Mouse (Mus musculus): ENCODE data around the gene Dld. TPM values are rescaled to one million over a fixed set of nuclear protein-coding genes. Genes with fewer than 3 reads are reported as not detected.

The Dld gene
- polyA plus RNA-seq, 1 experiment from 2014 or later = 112 TPM

DNA sequence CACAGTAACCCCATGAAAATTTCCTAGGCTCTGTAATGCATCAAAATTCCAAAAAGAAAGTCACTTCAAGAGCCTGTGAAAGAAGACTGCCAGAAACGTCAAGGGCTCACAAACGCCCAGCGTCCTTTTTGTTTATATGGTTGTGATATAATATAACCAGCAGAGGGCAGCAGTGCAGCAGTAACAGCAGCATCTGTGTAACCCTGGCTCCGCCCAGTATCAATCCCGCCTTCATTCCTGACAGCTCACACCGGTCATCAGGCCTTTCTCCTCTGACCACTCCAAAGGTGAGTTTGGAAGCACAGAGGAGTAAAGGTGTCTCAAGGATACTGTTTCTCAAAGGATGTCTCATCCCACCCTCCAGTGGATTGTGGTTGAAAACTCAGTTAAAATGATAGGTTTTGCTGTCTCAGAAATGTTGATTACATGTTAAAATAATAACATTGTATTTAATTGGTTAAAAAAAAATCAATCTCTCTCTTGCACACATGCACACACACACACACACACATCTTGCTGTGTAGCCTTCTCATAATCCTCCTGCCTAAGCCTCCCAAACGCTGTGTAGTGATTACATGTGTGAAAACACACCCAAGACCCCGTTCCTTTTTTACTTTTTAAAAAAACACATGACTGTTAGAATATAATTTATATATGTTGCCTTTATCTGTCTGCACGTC lies 23.5 kb upstream of the Dld start:
- TF ChIP-seq EP300 (optimal IDR thresholded peaks at IDR 0.05) = no peak
- peak; percentile 90 for TF ChIP-seq CTCF (IDR thresholded peaks at IDR 0.05; ENCODE audit: low read depth)
- 36% methylated on average over 9 of the region's 9 CpGs for WGBS
- Histone ChIP-seq H3K4me2 (replicated peaks; ENCODE audit: low read depth) (no peak overlapping the region; the same call in 1 of the 2 replicates), H3K9ac (ENCODE audit: low read length) (no peak overlapping the region), H3K4me3 (ENCODE audit: low read depth, low read length) (no peak overlapping the region), H3K36me3 (ENCODE audit: control insufficient read depth, insufficient read depth, low read length) (no peaks in the 10 kb centered on the region), H3K27me3 (ENCODE audit: control insufficient read depth, insufficient read depth, low read length) (no peaks in the 10 kb centered on the region), H3K4me1 (replicated peaks; ENCODE audit: control insufficient read depth, insufficient read depth) (no peaks in the 10 kb centered on the region; the same call in 1 of the 2 replicates), H3K9me3 (ENCODE audit: control insufficient read depth, low read length) (no peaks in the 10 kb centered on the region), H3K27ac (replicated peaks) (no peak overlapping the region)
- ATAC-seq (ENCODE audit: low FRiP score, low TSS enrichment) = peak; percentile 77
- peak; percentile 76 for DNase-seq (ENCODE audit: low spot score)

DNA sequence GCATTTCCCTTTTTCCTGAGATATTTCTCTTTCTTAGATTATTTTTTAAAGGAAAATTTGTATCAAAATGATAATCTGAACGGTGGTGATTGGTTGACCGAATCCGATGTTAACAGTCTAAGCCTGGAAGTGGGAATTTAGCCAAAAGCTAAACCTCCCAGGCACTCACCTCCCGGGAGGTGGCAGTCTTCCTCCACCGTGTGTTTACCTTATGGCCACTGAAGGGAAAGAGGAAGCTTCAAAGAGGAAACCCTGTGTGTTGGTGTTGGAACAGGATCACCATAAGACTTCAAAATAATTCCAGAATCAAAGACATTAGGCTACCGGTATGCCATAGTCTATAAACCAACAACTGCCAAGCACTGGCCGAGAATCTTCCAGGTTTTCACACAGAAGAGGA lies 18.4 kb upstream of the Dld start:
- ATAC-seq (ENCODE audit: low FRiP score, low TSS enrichment) = no peak
- H3K27ac ChIP-seq (replicated peaks) = no peak overlapping the region
- 73% methylated on average over 7 of the region's 7 CpGs for WGBS
- no peak overlapping the region for H3K4me2 ChIP-seq (replicated peaks; ENCODE audit: low read depth)
- H3K36me3 ChIP-seq (ENCODE audit: control insufficient read depth, insufficient read depth, low read length) = no peaks in the 10 kb centered on the region
- H3K9me3 ChIP-seq (ENCODE audit: control insufficient read depth, low read length) = no peaks in the 10 kb centered on the region
- TF ChIP-seq CTCF (IDR thresholded peaks at IDR 0.05; ENCODE audit: low read depth) (peak; percentile 36; the same call in 1 of the 2 replicates), EP300 (optimal IDR thresholded peaks at IDR 0.05) (no peak)
- DNase-seq (ENCODE audit: low spot score) = no peak
- no peak overlapping the region for H3K9ac ChIP-seq (ENCODE audit: low read length)
- H3K4me3 ChIP-seq (ENCODE audit: low read depth, low read length) = no peak overlapping the region
- no peaks in the 10 kb centered on the region for H3K4me1 ChIP-seq (replicated peaks; ENCODE audit: control insufficient read depth, insufficient read depth)
- H3K27me3 ChIP-seq (ENCODE audit: control insufficient read depth, insufficient read depth, low read length) = no peaks in the 10 kb centered on the region

- TF ChIP-seq CTCF (IDR thresholded peaks at IDR 0.05; ENCODE audit: low read depth) = no peak
- no peak for TF ChIP-seq EP300 (optimal IDR thresholded peaks at IDR 0.05)
- Histone ChIP-seq H3K9me3 (ENCODE audit: control insufficient read depth, low read length) (no peaks in the 10 kb centered on the region), H3K27me3 (ENCODE audit: control insufficient read depth, insufficient read depth, low read length) (no peaks in the 10 kb centered on the region), H3K9ac (ENCODE audit: low read length) (no peak overlapping the region), H3K27ac (replicated peaks) (no peak overlapping the region), H3K4me3 (ENCODE audit: low read depth, low read length) (no peak overlapping the region), H3K4me2 (replicated peaks; ENCODE audit: low read depth) (no peak overlapping the region), H3K36me3 (ENCODE audit: control insufficient read depth, insufficient read depth, low read length) (no peaks in the 10 kb centered on the region), H3K4me1 (replicated peaks; ENCODE audit: control insufficient read depth, insufficient read depth) (no peaks in the 10 kb centered on the region)
- no peak for ATAC-seq (ENCODE audit: low FRiP score, low TSS enrichment)
- 86% methylated on average over 1 of the region's 1 CpGs for WGBS
- DNase-seq (ENCODE audit: low spot score) = no peak
Observed at GRCm38 (mm10) chr12:31369118-31369517, 17.9 kb upstream of the Dld start.

DNA sequence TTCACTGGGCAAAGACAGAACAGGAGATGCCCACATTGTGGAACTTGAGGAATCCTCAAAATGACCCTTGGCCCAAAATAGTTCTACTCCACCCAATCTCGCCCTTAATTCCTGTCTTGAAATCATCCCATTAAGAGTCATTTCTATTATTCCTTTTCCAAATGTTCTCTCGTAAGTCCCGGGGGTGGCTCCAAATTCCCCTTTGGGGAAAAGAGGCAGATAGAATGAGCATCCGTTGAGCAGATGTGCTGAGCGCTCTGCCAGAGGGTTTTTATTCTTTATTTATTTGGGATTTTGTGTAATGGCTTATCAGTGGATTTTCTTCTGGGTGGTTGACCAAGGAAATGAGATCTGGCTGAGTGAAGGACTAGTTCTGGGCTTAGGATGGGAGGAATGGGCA lies 16.5 kb upstream of the Dld start:
- H3K9ac ChIP-seq (ENCODE audit: low read length) = no peak overlapping the region
- no peak for ATAC-seq (ENCODE audit: low FRiP score, low TSS enrichment)
- H3K9me3 ChIP-seq (ENCODE audit: control insufficient read depth, low read length) = no peaks in the 10 kb centered on the region
- no peaks in the 10 kb centered on the region for H3K4me1 ChIP-seq (replicated peaks; ENCODE audit: control insufficient read depth, insufficient read depth)
- no peak for TF ChIP-seq CTCF (IDR thresholded peaks at IDR 0.05; ENCODE audit: low read depth)
- no peak for TF ChIP-seq EP300 (optimal IDR thresholded peaks at IDR 0.05)
- no peaks in the 10 kb centered on the region for H3K36me3 ChIP-seq (ENCODE audit: control insufficient read depth, insufficient read depth, low read length)
- DNase-seq (ENCODE audit: low spot score) = no peak
- H3K4me2 ChIP-seq (replicated peaks; ENCODE audit: low read depth) = no peak overlapping the region
- WGBS = 70% methylated on average over 5 of the region's 5 CpGs
- H3K27ac ChIP-seq (replicated peaks) = no peak overlapping the region
- H3K27me3 ChIP-seq (ENCODE audit: control insufficient read depth, insufficient read depth, low read length) = no peaks in the 10 kb centered on the region
- no peak overlapping the region for H3K4me3 ChIP-seq (ENCODE audit: low read depth, low read length)

- H3K36me3 ChIP-seq (ENCODE audit: control insufficient read depth, insufficient read depth, low read length) = no peaks in the 10 kb centered on the region
- no peaks in the 10 kb centered on the region for H3K9me3 ChIP-seq (ENCODE audit: control insufficient read depth, low read length)
- H3K27ac ChIP-seq (replicated peaks) = no peak overlapping the region
- DNase-seq (ENCODE audit: low spot score) = no peak
- ATAC-seq (ENCODE audit: low FRiP score, low TSS enrichment) = no peak
- H3K4me1 ChIP-seq (replicated peaks; ENCODE audit: control insufficient read depth, insufficient read depth) = no peaks in the 10 kb centered on the region
- H3K27me3 ChIP-seq (ENCODE audit: control insufficient read depth, insufficient read depth, low read length) = no peaks in the 10 kb centered on the region
- no peak overlapping the region for H3K4me2 ChIP-seq (replicated peaks; ENCODE audit: low read depth)
- TF ChIP-seq CTCF (IDR thresholded peaks at IDR 0.05; ENCODE audit: low read depth) (no peak), EP300 (optimal IDR thresholded peaks at IDR 0.05) (no peak)
- H3K4me3 ChIP-seq (ENCODE audit: low read depth, low read length) = no peak overlapping the region
- H3K9ac ChIP-seq (ENCODE audit: low read length) = no peak overlapping the region
- 56% methylated on average over 3 of the region's 3 CpGs for WGBS
Observed at GRCm38 (mm10) chr12:31366428-31366827, 15.2 kb upstream of the Dld start.

DNA sequence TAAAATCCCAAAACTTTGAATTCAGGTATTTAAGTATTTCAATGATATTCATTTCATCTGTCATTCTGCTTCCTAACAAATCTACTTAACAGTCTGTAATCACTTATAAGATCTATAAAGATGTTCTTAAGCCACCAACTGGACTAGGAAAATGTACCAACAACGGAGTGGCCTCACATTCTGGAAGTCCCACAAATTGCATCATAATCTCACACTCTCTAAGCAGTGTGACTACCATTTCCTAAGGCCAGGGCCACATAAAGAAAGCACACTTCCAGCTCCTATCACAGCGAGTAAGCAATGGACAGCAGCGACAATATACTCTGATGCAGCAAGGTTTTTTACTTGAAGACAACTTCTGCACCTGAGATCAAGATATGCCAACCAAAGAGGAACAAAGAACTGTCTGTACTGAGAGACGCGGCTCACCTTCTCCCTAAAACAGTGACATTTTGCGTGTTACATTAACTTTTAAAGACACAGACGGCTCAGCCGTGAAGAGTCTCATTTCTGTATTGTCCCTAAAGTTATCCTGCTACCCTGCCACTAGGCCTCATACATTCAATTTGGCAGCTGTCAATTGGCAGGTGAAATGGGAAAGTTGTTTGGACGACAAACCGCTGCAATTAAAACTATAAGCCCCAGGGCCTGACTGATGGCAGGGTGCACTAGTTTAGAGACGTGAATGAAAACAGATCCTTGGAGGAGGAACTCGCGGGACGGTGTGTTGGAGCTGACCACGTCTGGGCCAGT lies 886 bp downstream of the Dld start:
- Histone ChIP-seq H3K9ac (ENCODE audit: low read length) (peak overlapping the region; percentile 94), H3K27ac (replicated peaks) (peak overlapping the region; percentile 86), H3K4me3 (ENCODE audit: low read depth, low read length) (peak overlapping the region; percentile 90), H3K36me3 (ENCODE audit: control insufficient read depth, insufficient read depth, low read length) (no peaks in the 10 kb centered on the region), H3K9me3 (ENCODE audit: control insufficient read depth, low read length) (no peaks in the 10 kb centered on the region), H3K4me2 (replicated peaks; ENCODE audit: low read depth) (peak overlapping the region; percentile 76), H3K27me3 (ENCODE audit: control insufficient read depth, insufficient read depth, low read length) (no peaks in the 10 kb centered on the region), H3K4me1 (replicated peaks; ENCODE audit: control insufficient read depth, insufficient read depth) (peaks cover 3% of the 10 kb centered on the region; the same call in 1 of the 2 replicates)
- ATAC-seq (ENCODE audit: low FRiP score, low TSS enrichment) (no peak), DNase-seq (ENCODE audit: low spot score) (no peak)
- TF ChIP-seq CTCF (IDR thresholded peaks at IDR 0.05; ENCODE audit: low read depth) (no peak), EP300 (optimal IDR thresholded peaks at IDR 0.05) (no peak)
- 23% methylated on average over 15 of the region's 15 CpGs for WGBS
